Mouse (Mus musculus): ENCODE results near the gene Ror1. TPM values are rescaled to one million over a fixed set of nuclear protein-coding genes. Genes with fewer than 3 reads are reported as not detected.

The Ror1 gene
- polyA plus RNA-seq (2017; shearing (Covaris generic)) = not detected

DNA sequence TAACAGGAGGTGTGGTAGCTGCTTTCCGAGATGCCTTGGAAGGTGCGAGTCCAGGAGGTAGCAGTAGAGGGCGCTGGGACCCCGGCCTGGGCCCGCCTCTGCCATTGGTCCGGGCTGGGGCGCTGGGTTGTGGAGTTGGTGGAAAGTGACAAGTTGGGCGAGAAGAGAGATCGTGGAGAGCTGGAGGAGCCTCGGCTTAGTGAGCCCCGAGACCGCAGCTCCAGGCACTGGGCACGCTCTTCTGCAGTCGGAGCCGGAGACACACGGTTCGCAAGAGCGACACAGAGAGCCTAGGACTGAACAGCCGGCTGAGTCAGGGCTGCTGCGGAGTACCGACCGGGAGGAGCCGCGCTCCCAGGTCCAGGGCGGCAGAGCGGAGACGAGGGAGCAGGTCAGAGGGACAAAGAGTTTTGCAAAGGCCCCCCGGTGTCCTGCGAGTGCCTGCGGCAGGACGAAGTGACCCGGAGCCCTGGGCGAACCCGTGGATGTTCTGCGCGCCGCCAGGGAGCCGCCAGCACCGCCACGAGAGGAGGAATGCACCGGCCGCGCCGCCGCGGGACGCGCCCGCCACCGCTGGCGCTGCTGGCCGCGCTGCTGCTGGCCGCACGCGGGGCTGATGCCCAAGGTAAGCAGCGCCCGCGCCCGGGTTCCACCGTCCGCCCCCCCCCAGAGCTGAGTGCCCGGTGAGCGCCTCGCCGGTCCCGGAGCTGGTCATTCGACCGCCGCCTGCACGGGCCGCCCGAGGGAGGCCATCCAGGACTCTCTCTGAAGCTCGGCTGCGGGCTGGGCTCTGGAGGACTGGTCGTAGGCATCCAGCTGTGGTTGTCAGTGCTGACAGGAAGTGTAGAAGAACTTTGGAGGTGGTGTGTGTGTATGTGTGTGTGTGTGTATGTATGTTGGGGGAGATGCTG, at the start of gene Ror1:
Ror1 (plus strand) TSS at position 107 of the 911 bp plus-strand sequence.

DNA sequence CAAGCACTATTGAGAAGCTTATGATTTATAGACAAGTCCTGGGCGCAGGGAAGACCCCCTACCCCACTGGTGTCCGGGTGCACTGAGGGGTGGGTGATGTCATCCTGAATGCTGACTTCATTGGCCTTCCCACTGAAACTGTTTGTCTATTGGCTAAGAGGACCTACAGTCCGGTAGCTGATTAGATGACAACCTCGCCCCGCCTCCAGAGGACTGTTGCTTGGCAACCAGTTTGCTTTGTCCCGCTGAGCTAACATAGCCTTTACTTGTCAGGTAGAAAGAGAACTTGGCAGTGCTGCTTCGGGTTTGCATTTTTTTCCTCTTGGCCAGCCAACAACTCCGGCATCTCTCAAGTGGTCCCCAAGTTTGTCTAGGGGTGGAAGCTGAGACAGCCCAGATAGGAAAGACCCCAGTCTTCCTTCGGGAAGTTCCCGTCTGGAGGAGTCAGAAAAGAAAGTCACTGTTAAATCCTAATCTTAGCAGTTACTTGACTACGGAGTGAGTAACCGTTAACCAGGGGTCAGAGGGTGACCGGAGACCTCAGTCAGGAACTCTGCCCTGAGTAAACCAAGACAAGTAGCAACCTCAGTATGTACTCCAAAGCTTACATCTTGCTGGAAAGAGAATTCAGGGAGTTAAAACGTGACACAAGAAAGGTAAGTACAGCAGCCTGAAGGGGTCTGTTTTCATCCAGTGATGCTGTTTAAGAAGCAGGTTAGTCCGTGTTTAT, 383.2 kb downstream of the Ror1 start, which contains the start of gene Ube2u:
Ube2u (plus strand) TSS at position 258 of the 730 bp plus-strand sequence.

Other genes starting within 250 kb of the Ror1 start
- gene Pgm1, start 166.4 kb upstream of the Ror1 start, polyA plus RNA-seq (2017; shearing (Covaris generic)) = 27.0 TPM
- 13.6 TPM for gene Itgb3bp, start 166.0 kb upstream of the Ror1 start, polyA plus RNA-seq (2017; shearing (Covaris generic))

Data from naive thymus-derived CD4-positive, alpha-beta T cell, adult 5 months (primary cell).